Mouse (Mus musculus) spleen, adult 2 months (tissue): Measurements from ENCODE around the gene Slc12a6.

Experiments used
- CTCF ChIP-seq: fragments of 200-500 bp; IDR thresholded peaks from 2 replicates; pipeline ENCODE4 v1.5.1; 2011; ENCODE audit warnings: mild to moderate bottlenecking, inconsistent platforms; ENCODE audit not compliant: insufficient read depth, insufficient read length, insufficient replicate concordance; ENCODE audit errors: extremely low read depth
- POLR2A ChIP-seq: fragments of 200-500 bp; IDR thresholded peaks from 2 replicates; pipeline ENCODE4 v1.6.1; 2011; ENCODE audit warnings: low read depth, low read length, inconsistent platforms

- TF ChIP-seq CTCF (no peak), POLR2A (no peak)
These were observed 48.0 kb upstream of the Slc12a6 start for GRCm38 (mm10) chr2:112217614-112218013.
